Mouse (Mus musculus): ENCODE measurements around the gene Setd1b. TPM values are rescaled to one million over a fixed set of nuclear protein-coding genes. Genes with fewer than 3 reads are reported as not detected.

The Setd1b gene
- total and polyA plus RNA-seq, 2 experiments from 2014 or later: 5.9 to 8.8 TPM

DNA sequence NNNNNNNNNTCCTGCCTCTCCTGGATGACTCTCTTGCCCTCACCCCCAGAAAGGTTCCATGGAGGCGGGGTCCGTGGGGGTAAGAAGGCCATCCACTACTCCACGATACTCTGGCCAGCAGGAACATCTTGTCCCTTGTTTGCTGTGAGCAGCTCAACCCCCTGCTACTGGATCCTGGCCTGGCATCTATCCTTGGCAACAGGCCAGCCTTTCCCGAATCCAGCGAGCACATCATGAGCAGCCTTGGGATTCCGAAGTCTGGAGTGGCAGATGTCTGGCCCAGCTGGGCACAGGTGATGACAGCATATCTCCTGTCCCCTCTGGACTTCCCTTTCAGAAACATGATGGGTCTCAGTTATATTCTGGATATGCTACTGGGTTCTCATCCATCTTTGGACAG, 44.0 kb downstream of the Setd1b start:
- WGBS: 68% methylated on average over 6 of the region's 6 CpGs
- H3K36me3 ChIP-seq (ENCODE audit: insufficient read depth, low read length): no peaks in the 10 kb centered on the region
- H3K27ac ChIP-seq (ENCODE audit: low read depth, low read length): no peak overlapping the region
- H3K4me1 ChIP-seq (ENCODE audit: insufficient read depth, low read length): no peaks in the 10 kb centered on the region
- no peaks in the 10 kb centered on the region for H3K9me3 ChIP-seq (ENCODE audit: low read length)
- ATAC-seq (ENCODE audit: low FRiP score) (no peak), DNase-seq (ENCODE audit: low spot score) (peak; percentile 53)
- no peak for TF ChIP-seq CTCF (IDR thresholded peaks at IDR 0.05)
- H3K4me3 ChIP-seq (ENCODE audit: low read depth, low read length): no peak overlapping the region
- no peak overlapping the region for H3K4me2 ChIP-seq (ENCODE audit: low read depth, low read length, poor library complexity, severe bottlenecking)
- no peaks in the 10 kb centered on the region for H3K27me3 ChIP-seq (ENCODE audit: insufficient read depth, low read length)
- H3K9ac ChIP-seq (replicated peaks; ENCODE audit: low read length, poor library complexity, severe bottlenecking): no peak overlapping the region

DNA sequence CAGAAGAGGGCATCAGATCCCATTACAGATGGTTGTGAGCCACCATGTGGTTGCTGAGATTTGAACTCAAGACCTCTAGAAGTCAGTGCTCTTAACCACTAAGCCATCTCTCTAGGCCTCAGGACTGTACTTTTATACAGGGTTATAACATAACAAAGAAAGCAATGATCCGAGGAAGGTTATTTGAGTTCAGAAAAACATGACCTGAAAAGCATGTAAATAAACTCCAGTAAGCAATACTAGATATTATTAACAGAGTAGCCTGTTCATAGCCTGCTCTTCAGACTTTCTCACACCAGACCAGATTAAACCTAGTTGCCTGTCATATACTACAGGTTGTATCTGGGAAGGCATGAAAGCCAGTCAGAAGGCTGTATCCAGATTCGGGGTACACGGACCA, 45.3 kb downstream of the Setd1b start:
- H3K36me3 ChIP-seq (ENCODE audit: insufficient read depth, low read length): no peaks in the 10 kb centered on the region
- no peaks in the 10 kb centered on the region for H3K9me3 ChIP-seq (ENCODE audit: low read length)
- H3K27me3 ChIP-seq (ENCODE audit: insufficient read depth, low read length): no peaks in the 10 kb centered on the region
- no peak overlapping the region for H3K27ac ChIP-seq (ENCODE audit: low read depth, low read length)
- H3K9ac ChIP-seq (replicated peaks; ENCODE audit: low read length, poor library complexity, severe bottlenecking): no peak overlapping the region
- no peaks in the 10 kb centered on the region for H3K4me1 ChIP-seq (ENCODE audit: insufficient read depth, low read length)
- 85% methylated on average over 3 of the region's 3 CpGs for WGBS
- no peak overlapping the region for H3K4me2 ChIP-seq (ENCODE audit: low read depth, low read length, poor library complexity, severe bottlenecking)
- no peak for TF ChIP-seq CTCF (IDR thresholded peaks at IDR 0.05)
- no peak for ATAC-seq (ENCODE audit: low FRiP score)
- H3K4me3 ChIP-seq (ENCODE audit: low read depth, low read length): no peak overlapping the region
- DNase-seq (ENCODE audit: low spot score): no peak

DNA sequence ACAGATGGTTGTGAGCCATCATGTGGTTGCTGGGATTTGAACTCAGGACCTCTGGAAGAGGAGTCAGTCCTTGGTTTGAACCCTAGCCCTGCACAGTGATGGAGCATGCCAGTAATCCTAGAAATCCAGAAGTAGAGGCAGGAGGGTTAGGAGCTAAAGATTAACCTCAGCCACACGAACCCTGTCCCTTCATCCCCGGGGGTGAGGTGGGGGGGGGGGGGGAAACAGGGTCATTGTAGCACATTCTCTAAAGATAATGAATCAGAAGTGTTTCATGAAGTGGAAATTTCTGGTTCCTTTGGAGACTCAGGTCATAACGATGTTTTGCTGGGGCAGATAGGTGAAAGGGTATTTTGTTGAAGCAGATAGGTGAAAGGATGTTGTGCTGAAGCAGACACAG, 48.9 kb downstream of the Setd1b start:
- no peaks in the 10 kb centered on the region for H3K4me1 ChIP-seq (ENCODE audit: insufficient read depth, low read length)
- H3K36me3 ChIP-seq (ENCODE audit: insufficient read depth, low read length): no peaks in the 10 kb centered on the region
- H3K4me3 ChIP-seq (ENCODE audit: low read depth, low read length): no peak overlapping the region
- no peaks in the 10 kb centered on the region for H3K9me3 ChIP-seq (ENCODE audit: low read length)
- H3K27me3 ChIP-seq (ENCODE audit: insufficient read depth, low read length): no peaks in the 10 kb centered on the region
- DNase-seq (ENCODE audit: low spot score) (no peak), ATAC-seq (ENCODE audit: low FRiP score) (no peak)
- no peak overlapping the region for H3K4me2 ChIP-seq (ENCODE audit: low read depth, low read length, poor library complexity, severe bottlenecking)
- no peak overlapping the region for H3K9ac ChIP-seq (replicated peaks; ENCODE audit: low read length, poor library complexity, severe bottlenecking)
- WGBS: 70% methylated on average over 3 of the region's 3 CpGs
- H3K27ac ChIP-seq (ENCODE audit: low read depth, low read length): no peak overlapping the region
- no peak for TF ChIP-seq CTCF (IDR thresholded peaks at IDR 0.05)

DNA sequence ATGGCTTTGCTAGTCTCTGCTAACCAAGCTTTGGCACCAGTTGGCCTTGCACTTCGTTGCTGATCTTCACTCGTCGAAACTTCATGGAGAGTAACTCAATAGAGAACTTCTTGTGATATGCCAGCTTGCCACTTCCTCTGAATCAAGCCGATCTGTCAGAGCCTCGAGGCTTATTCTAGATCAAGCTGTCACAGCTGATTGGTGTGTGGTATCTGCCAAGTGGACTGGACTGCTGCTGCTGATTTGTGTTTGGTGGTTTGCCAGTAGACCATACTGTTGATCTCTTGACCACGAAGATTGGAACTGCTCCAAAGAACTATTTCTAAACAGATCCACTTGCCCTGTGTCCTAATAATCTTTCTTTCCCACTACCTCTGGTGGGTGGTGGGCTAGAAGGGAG, 49.4 kb downstream of the Setd1b start:
- no peak for DNase-seq (ENCODE audit: low spot score)

DNA sequence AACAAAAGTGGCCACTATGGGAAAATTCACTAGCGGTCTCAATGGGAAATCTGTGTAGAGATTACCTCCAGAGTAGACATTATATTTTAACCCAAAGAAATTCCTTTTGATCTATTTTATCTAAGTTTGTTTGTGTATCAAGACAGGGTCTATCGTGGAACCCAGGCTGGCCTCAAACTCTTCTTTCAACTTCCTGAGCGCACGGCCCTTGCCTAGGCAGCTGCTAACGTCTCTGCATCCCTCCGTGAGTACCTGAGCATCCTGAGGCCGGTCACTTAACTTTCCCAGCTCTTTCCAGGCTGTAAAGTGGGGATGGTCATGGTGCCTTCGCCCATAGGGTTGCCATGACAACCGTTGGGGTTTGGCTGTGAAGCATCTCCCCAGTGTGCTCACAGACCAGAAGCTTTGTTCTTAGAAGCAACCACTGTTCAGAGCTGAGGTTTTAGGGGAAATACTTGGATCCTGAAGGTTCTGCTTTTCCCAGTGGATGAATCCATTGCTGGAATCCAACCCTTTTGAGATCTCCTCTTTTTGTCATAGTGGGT, 50.7 kb downstream of the Setd1b start:
- Histone ChIP-seq H3K4me1 (ENCODE audit: insufficient read depth, low read length) (no peaks in the 10 kb centered on the region), H3K27ac (ENCODE audit: low read depth, low read length) (no peak overlapping the region), H3K9me3 (ENCODE audit: low read length) (no peaks in the 10 kb centered on the region), H3K27me3 (ENCODE audit: insufficient read depth, low read length) (no peaks in the 10 kb centered on the region), H3K9ac (replicated peaks; ENCODE audit: low read length, poor library complexity, severe bottlenecking) (no peak overlapping the region), H3K36me3 (ENCODE audit: insufficient read depth, low read length) (no peaks in the 10 kb centered on the region), H3K4me3 (ENCODE audit: low read depth, low read length) (no peak overlapping the region), H3K4me2 (ENCODE audit: low read depth, low read length, poor library complexity, severe bottlenecking) (no peak overlapping the region)
- DNase-seq (ENCODE audit: low spot score) (peak; percentile 20), ATAC-seq (ENCODE audit: low FRiP score) (no peak)
- WGBS: 48% methylated on average over 9 of the region's 9 CpGs
- no peak for TF ChIP-seq CTCF (IDR thresholded peaks at IDR 0.05)

More for the DNA sequence above, 49.4 kb downstream of the Setd1b start:
- Histone ChIP-seq H3K4me3 (ENCODE audit: low read depth, low read length) (no peak overlapping the region), H3K27me3 (ENCODE audit: insufficient read depth, low read length) (no peaks in the 10 kb centered on the region), H3K9ac (replicated peaks; ENCODE audit: low read length, poor library complexity, severe bottlenecking) (no peak overlapping the region), H3K4me1 (ENCODE audit: insufficient read depth, low read length) (no peaks in the 10 kb centered on the region), H3K27ac (ENCODE audit: low read depth, low read length) (no peak overlapping the region), H3K9me3 (ENCODE audit: low read length) (no peaks in the 10 kb centered on the region), H3K4me2 (ENCODE audit: low read depth, low read length, poor library complexity, severe bottlenecking) (no peak overlapping the region), H3K36me3 (ENCODE audit: insufficient read depth, low read length) (no peaks in the 10 kb centered on the region)
- WGBS: 82% methylated on average over 6 of the region's 6 CpGs
- no peak for TF ChIP-seq CTCF (IDR thresholded peaks at IDR 0.05)
- ATAC-seq (ENCODE audit: low FRiP score): no peak

DNA sequence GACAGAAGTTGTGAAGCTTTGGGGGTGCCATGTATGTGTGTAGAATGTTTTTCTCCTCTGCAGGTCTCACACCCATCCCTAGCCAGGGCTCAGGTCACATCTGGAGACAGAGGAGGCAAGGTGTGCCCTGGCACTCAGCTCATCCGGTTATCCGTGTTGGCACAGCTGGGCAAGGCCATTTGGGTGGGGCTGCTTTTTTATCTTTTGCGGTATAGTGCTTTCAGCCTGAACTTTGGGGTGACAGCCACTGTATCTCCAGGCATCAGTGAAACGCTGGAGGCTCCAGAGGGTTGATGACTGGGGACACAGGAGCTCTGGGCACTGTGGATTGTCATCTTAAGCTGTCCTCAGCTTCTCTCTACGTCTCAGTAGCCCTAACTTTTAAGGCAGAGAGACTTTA, 51.4 kb downstream of the Setd1b start:
- no peak for DNase-seq (ENCODE audit: low spot score)
- Histone ChIP-seq H3K4me3 (ENCODE audit: low read depth, low read length) (no peak overlapping the region), H3K4me2 (ENCODE audit: low read depth, low read length, poor library complexity, severe bottlenecking) (no peak overlapping the region), H3K9ac (replicated peaks; ENCODE audit: low read length, poor library complexity, severe bottlenecking) (no peak overlapping the region), H3K27me3 (ENCODE audit: insufficient read depth, low read length) (no peaks in the 10 kb centered on the region), H3K4me1 (ENCODE audit: insufficient read depth, low read length) (no peaks in the 10 kb centered on the region), H3K36me3 (ENCODE audit: insufficient read depth, low read length) (no peaks in the 10 kb centered on the region), H3K9me3 (ENCODE audit: low read length) (no peaks in the 10 kb centered on the region), H3K27ac (ENCODE audit: low read depth, low read length) (no peak overlapping the region)
- no peak for ATAC-seq (ENCODE audit: low FRiP score)
- WGBS: 80% methylated on average over 5 of the region's 5 CpGs
- no peak for TF ChIP-seq CTCF (IDR thresholded peaks at IDR 0.05)
